ENCODE assay signal across 28 mouse cellular contexts in genomic region chr6:143136688-143137087, GRCm38 (mm10).
"Had no signal": no experiment of that assay in that cellular context is flagged by ENCODE, and none has a peak within 500 bp of the region (broad histone marks: within the 10 kb centered on the region; RNA-seq: fewer than 3 reads in every experiment).

No protein-coding gene starts in this region.

- H3K9me3 ChIP-seq: embryonic facial prominence, embryonic 10.5 days; embryonic facial prominence, embryonic 12.5 days; embryonic facial prominence, embryonic 13.5 days; embryonic facial prominence, embryonic 15.5 days; forebrain, embryonic 10.5 days; forebrain, embryonic 12.5 days; forebrain, embryonic 13.5 days; forebrain, embryonic 15.5 days had no signal

- H3K4me2 ChIP-seq: embryonic facial prominence, embryonic 12.5 days; embryonic facial prominence, embryonic 13.5 days; embryonic facial prominence, embryonic 15.5 days; forebrain, embryonic 12.5 days; forebrain, embryonic 13.5 days; forebrain, embryonic 15.5 days had no signal

- H3K27me3 ChIP-seq: embryonic facial prominence, embryonic 12.5 days; embryonic facial prominence, embryonic 13.5 days; embryonic facial prominence, embryonic 15.5 days; forebrain, embryonic 13.5 days; forebrain, embryonic 15.5 days had no signal

- H3K27ac ChIP-seq: embryonic facial prominence, embryonic 10.5 days; embryonic facial prominence, embryonic 12.5 days; embryonic facial prominence, embryonic 13.5 days; embryonic facial prominence, embryonic 15.5 days; forebrain, embryonic 10.5 days; forebrain, embryonic 12.5 days; forebrain, embryonic 13.5 days; forebrain, embryonic 15.5 days; gastrocnemius, adult 2 months had no signal

- H3K4me3 ChIP-seq: embryonic facial prominence, embryonic 10.5 days; embryonic facial prominence, embryonic 12.5 days; embryonic facial prominence, embryonic 13.5 days; embryonic facial prominence, embryonic 15.5 days; erythroblast, embryonic 14.5 days; forebrain, embryonic 10.5 days; forebrain, embryonic 12.5 days; forebrain, embryonic 13.5 days; forebrain, embryonic 15.5 days; gastrocnemius, adult 2 months had no signal

- H3K36me3 ChIP-seq: embryonic facial prominence, embryonic 10.5 days; embryonic facial prominence, embryonic 12.5 days; embryonic facial prominence, embryonic 13.5 days; embryonic facial prominence, embryonic 15.5 days; forebrain, embryonic 10.5 days; forebrain, embryonic 12.5 days; forebrain, embryonic 15.5 days had no signal

- ATAC-seq: forebrain, embryonic 13.5 days; forebrain, embryonic 14.5 days; forebrain, embryonic 15.5 days; forebrain, embryonic 16.5 days; forebrain, postnatal 0 days had no signal

- H3K9ac ChIP-seq: embryonic facial prominence, embryonic 12.5 days; embryonic facial prominence, embryonic 13.5 days; embryonic facial prominence, embryonic 15.5 days; forebrain, embryonic 12.5 days; forebrain, embryonic 13.5 days; forebrain, embryonic 15.5 days; forebrain, postnatal 0 days had no signal

- DNase-seq: cerebellum, adult 18-20 months; cerebellum, adult 2 months; cerebellum, adult 8-10 months; cerebellum, adult 9-10 months; cerebellum, adult 9-11 months; cerebellum, postnatal 10 days; cerebellum, postnatal 14 days; cerebellum, postnatal 25 days; cerebellum, postnatal 36 days; embryo, embryonic 11 days; forebrain, postnatal 0 days; gastrocnemius, adult 2 months; gastrocnemius, postnatal 10 days; gastrocnemius, postnatal 14 days; gastrocnemius, postnatal 25 days; gastrocnemius, postnatal 36 days; heart, adult 18-20 months had no signal

- H3K4me1 ChIP-seq: embryonic facial prominence, embryonic 12.5 days; embryonic facial prominence, embryonic 15.5 days; forebrain, embryonic 10.5 days; forebrain, embryonic 12.5 days; forebrain, embryonic 13.5 days; forebrain, embryonic 15.5 days had no signal
